Mouse (Mus musculus): ENCODE measurements around the gene Ier5l.

DNA sequence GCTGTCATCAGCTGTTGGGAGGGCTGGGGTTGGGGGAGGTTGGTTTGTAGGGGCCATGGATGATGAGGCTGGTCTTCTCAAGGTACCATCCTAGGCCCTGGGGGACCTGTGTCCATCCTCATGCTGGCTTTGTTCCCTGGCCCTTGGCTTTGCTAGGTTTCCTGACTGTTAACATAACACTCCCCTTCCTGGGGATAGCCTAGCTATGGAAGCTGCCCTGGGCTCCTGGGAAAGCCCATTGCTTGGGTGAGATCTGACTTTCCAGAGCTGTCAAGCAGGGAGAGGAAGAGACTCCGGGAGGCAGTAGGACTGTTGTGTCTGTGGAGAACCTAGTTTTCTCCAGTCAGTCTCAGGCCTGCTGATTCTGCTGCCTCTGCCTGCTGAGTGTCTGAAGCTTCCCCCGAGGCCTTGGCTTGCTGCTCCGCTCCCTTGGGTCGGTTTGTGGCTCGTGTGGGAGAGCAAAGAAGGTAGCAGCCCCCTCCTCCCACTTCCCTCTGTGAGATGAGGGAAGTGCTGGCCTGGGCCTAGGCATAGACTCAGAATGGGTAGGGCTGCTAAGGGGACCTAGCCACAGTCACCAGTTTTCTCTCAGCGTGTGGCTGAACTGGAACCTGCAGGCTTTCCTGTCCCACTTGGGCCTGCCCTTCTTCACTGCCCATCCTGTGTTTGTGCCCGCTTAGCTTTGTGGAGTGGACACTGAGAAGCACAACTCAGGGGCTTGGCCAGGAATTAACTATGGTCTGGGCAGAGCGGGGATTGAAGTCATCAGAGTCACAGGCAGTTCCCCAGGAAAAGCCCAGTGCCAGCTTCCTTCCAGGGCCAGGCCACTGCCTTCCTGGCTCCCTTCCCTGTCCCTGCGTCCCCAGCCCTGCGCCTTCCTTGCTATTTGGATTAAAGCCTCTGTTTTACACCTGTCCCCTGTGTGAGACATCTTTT is 26.9 kb downstream of the Ier5l start:
- TF ChIP-seq CTCF (IDR thresholded peaks at IDR 0.05; ENCODE audit: control insufficient read depth, insufficient read depth, insufficient replicate concordance, low read depth, low read length) (no peak), POLR2A (IDR thresholded peaks at IDR 0.05; ENCODE audit: control insufficient read depth, low read depth, low read length) (no peak)

Data from testis, adult 2 months (tissue).